Mouse (Mus musculus) limb, embryonic 13.5 days (tissue): ENCODE results near the gene Msl1. TPM values are rescaled to one million over a fixed set of nuclear protein-coding genes. Genes with fewer than 3 reads are reported as not detected.
A peak's percentile ranks its signal among the peaks of the same experiment; 100 is the strongest.

Experiments
- ATAC-seq: fragments of 200-750 bp; cut with Nextera tagmentation; 2 replicates; pipeline ENCODE4 v1.8.0; 2017; ENCODE audit warnings: low read depth, moderate number of reproducible peaks, moderate TSS enrichment; ENCODE audit not compliant: low FRiP score
- H3K27ac ChIP-seq: fragments of 300-500 bp; sonication (generic); 2 replicates; pipeline ENCODE4 v1.5.1; 2015; ENCODE audit warnings: inconsistent platforms, mild to moderate bottlenecking, moderate library complexity
- H3K27me3 ChIP-seq: fragments of 300-500 bp; sonication (generic); 2 replicates; pipeline ENCODE4 v1.6.1; 2015; ENCODE audit warnings: mild to moderate bottlenecking, inconsistent platforms
- H3K36me3 ChIP-seq: fragments of 300-500 bp; sonication (generic); 2 replicates; pipeline ENCODE4 v1.6.1; 2015; ENCODE audit warnings: inconsistent platforms, mild to moderate bottlenecking, moderate library complexity
- H3K4me1 ChIP-seq: fragments of 300-500 bp; sonication (generic); 2 replicates; pipeline ENCODE4 v1.6.1; 2015; ENCODE audit warnings: inconsistent platforms
- H3K4me2 ChIP-seq: fragments of 300-500 bp; sonication (generic); replicated peaks from 2 replicates; pipeline ENCODE4 v1.6.1; 2015; ENCODE audit warnings: inconsistent platforms, mild to moderate bottlenecking, moderate library complexity
- H3K4me3 ChIP-seq: fragments of 300-500 bp; sonication (generic); 2 replicates; pipeline ENCODE4 v1.5.1; 2015; ENCODE audit warnings: moderate library complexity, mild to moderate bottlenecking, inconsistent platforms
- H3K9ac ChIP-seq: fragments of 300-500 bp; sonication (generic); 2 replicates; pipeline ENCODE4 v1.6.1; 2015; ENCODE audit warnings: mild to moderate bottlenecking, inconsistent platforms
- H3K9me3 ChIP-seq: fragments of 300-500 bp; sonication (generic); 2 replicates; pipeline ENCODE4 v1.6.1; 2016; ENCODE audit warnings: inconsistent platforms
- WGBS: fragments of 180-500 bp; shearing (Covaris S2); methylation state at CpG from one replicate; pipeline ENCODE4 v1.1.7; 2015; 5-methylcytosine and 5-hydroxymethylcytosine counted together
- polyA plus RNA-seq: library from polyadenylated mRNA; unstranded; fragments of >200 nt; fragmentation: Nextera tagmentation; extraction: Ambion mirVana; gene quantifications from 2 replicates; pipeline ENCODE4 v1.2.1, GENCODE M21; 2015

Gene Msl1
- polyA plus RNA-seq, 1 experiment from 2014 or later: 29.2 TPM

DNA sequence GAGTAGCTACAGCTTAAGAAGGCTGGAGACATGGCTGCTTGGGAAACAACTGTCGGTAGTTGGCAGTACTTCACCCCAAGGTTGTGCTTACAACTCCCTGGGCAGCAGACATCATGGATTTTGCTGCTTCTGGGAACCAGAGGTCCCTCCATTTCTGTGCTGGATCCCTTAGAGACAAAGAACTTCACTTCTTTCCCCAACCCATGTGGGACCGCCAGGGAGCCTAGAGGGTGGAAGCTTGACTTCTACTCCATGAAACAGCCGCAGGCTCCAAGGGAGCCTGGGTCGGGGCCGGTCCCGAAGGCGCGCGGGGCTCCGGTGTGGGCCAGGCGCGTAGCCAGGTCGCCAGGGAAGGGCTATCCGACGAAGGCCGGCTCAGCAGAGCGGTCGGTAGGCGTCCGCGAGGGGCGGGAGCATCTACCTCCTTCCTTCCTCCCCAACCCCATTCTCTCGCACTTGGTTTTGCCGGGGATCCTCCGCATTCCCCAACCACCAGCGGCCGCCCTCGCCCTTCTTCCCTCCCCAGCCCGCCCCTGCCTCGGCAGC, 774 bp upstream of the Msl1 start:
- H3K4me1 ChIP-seq: peaks cover 36% of the 10 kb centered on the region
- H3K4me2 ChIP-seq: peak overlapping the region; percentile 99
- peak overlapping the region; percentile 100 for H3K4me3 ChIP-seq
- under 1% methylated on average over 27 of the region's 30 CpGs for WGBS
- H3K27ac ChIP-seq: peak overlapping the region; percentile 100
- ATAC-seq: peak; percentile 49
- peak overlapping the region; percentile 100 for H3K9ac ChIP-seq
- H3K36me3 ChIP-seq: peaks cover 12% of the 10 kb centered on the region
- H3K27me3 ChIP-seq: no peaks in the 10 kb centered on the region
- no peaks in the 10 kb centered on the region for H3K9me3 ChIP-seq

DNA sequence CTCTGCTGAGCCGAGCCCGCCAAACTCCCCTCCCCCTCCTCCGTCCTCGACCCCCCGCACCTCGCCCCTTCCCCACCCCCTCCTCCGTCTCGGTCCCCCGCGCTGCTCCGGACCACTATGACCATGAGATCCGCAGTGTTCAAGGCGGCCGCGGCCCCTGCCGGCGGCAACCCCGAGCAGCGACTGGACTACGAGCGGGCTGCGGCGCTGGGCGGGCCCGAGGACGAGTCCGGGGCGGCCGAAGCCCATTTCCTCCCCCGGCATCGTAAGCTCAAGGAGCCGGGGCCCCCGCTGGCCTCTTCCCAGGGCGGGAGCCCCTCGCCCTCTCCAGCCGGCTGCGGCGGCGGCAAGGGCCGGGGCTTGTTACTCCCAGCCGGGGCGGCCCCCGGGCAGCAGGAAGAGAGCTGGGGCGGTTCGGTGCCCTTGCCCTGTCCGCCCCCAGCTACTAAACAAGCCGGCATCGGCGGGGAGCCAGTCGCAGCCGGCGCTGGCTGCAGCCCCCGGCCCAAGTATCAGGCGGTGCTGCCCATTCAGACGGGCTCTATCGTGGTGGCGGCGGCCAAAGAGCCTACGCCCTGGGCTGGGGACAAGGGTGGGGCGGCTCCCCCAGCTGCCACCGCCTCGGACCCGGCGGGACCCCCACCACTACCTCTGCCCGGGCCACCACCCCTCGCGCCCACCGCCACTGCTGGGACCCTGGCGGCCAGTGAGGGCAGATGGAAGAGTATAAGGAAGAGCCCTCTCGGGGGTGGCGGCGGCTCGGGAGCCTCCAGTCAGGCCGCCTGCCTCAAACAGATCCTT, 598 bp downstream of the Msl1 start:
- Histone ChIP-seq H3K27ac (peak overlapping the region; percentile 100), H3K4me1 (peaks cover 31% of the 10 kb centered on the region), H3K9me3 (no peaks in the 10 kb centered on the region), H3K27me3 (no peaks in the 10 kb centered on the region), H3K9ac (peak overlapping the region; percentile 100), H3K36me3 (peaks cover 25% of the 10 kb centered on the region), H3K4me2 (peak overlapping the region; percentile 99), H3K4me3 (peak overlapping the region; percentile 100)
- peak; percentile 22; the same call in 1 of the 2 replicates for ATAC-seq
- under 1% methylated on average over 61 of the region's 74 CpGs for WGBS

DNA sequence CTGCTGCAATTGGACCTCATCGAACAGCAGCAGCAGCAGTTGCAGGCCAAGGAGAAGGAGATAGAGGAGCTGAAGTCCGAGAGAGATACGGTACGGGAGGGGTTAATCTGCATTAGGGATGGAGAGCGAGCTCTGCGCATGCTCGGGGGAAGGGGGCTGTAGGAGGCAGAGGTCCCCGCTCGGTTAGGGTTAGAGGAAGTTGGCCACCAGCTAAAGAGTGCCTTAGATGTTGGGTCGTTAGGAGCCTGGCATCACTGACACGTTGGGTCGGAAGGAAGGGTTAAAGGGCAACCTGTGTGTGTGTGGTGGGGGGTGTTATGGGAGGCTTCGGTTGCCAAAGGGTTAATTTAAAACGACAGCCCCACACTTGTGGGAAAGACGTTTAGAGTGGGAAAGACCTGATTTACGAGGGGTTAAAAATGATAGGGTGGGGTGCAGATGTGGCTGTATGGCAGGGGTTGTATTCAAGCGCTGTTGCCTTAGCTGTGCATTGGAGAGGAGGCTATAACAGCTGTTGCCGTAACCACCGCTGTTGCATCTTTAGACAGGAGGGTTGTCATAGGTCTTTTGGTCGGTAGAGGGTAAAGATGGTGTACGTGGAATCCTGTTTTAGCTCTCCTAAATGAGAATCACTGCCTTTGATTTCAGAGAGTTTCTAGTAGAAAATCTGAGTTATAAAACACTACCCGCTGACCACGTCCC, 1.4 kb downstream of the Msl1 start:
- Histone ChIP-seq H3K4me3 (peak overlapping the region; percentile 100), H3K36me3 (peaks cover 33% of the 10 kb centered on the region), H3K27ac (peak overlapping the region; percentile 100), H3K4me1 (peaks cover 31% of the 10 kb centered on the region), H3K9ac (peak overlapping the region; percentile 100), H3K4me2 (peak overlapping the region; percentile 99), H3K9me3 (no peaks in the 10 kb centered on the region), H3K27me3 (no peaks in the 10 kb centered on the region)
- 2% methylated on average over 23 of the region's 23 CpGs for WGBS
- ATAC-seq: peak; percentile 41

DNA sequence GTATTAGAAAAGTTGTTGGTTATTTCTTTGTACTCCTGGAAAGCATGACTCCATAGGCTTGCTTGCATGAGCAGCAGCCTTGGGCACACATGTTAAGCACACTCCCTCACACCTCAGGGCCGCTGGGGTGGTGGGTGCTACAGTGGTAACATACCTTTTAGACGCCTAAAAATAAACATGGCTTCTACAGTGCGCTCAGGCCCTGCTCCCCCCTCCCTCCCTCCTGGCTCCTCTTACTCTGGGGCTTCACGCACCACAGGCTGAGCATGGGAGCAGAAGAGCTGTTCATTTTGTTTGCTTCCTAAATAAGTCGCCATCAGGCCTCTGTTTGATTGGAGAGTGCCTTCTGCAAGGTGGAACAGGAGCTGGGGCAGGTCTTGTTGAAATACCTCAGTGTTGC, 2.0 kb downstream of the Msl1 start:
- peaks cover 39% of the 10 kb centered on the region for H3K36me3 ChIP-seq
- whole genome bisulfite sequencing: 6% methylated on average over 5 of the region's 5 CpGs

DNA sequence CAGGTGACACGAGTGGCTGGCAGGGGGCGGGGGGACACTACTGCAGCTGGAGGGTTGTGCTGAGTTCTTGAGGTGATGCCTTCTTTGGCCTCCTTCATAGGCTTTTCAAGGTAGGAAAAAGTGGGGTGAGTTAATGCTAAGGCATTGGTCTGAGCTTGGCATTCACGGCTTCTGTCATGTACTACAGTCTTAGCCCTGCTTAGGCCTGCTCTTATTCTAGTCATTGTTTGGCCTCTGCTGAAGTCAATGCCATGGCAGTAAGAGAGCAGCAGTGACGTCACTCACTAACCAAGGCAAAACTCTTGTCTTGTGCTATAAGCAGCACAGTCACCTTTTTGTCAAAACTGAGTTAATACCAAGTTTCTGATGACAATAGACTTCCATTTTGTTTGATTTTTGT, 2.6 kb downstream of the Msl1 start:
- Histone ChIP-seq H3K4me3 (peak overlapping the region; percentile 100), H3K9me3 (no peaks in the 10 kb centered on the region), H3K27ac (no peak overlapping the region), H3K4me2 (peak overlapping the region; percentile 99), H3K9ac (peak overlapping the region; percentile 100), H3K36me3 (peaks cover 45% of the 10 kb centered on the region), H3K4me1 (peaks cover 31% of the 10 kb centered on the region), H3K27me3 (no peaks in the 10 kb centered on the region)
- 60% methylated on average over 4 of the region's 4 CpGs for WGBS
- ATAC-seq: no peak

More for the DNA sequence above, 2.0 kb downstream of the Msl1 start:
- Histone ChIP-seq H3K4me3 (peak overlapping the region; percentile 100), H3K9ac (peak overlapping the region; percentile 100), H3K27ac (0 out of 2 replicates have a peak overlapping the region, but pooled peaks have one; percentile 22), H3K27me3 (no peaks in the 10 kb centered on the region), H3K4me2 (peak overlapping the region; percentile 99), H3K4me1 (peaks cover 31% of the 10 kb centered on the region), H3K9me3 (no peaks in the 10 kb centered on the region)
- ATAC-seq: no peak

DNA sequence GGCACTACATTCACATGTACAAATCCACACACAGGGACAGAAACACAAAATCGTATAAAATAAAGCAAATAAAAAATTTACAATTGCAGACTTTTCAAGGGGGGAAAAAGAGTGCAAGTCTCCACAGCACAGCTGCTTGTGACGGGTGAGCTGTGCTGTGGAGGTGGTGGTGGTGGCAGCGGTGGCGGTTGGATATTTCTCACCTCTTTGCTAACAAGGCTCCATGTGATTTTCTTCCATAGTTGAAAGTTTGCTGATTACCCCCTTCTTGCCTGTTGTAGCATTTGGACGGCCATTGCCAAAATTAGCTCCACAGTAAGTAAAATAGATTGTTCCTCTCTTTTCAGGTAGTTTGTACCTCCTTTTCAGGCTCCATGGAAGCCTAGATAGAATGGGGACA, 9.3 kb downstream of the Msl1 start, which contains the start of gene Casc3:
Gene Casc3, plus strand, starts transcription at position 301 of the 400 bp plus-strand sequence.
- no peak within 1 kb of the TSS for H3K4me3 ChIP-seq
- no peaks in the 10 kb centered on the region for H3K9me3 ChIP-seq
- peaks cover 86% of the 10 kb centered on the region for H3K36me3 ChIP-seq
- no peak within 1 kb of the TSS for H3K27ac ChIP-seq
- no peaks in the 10 kb centered on the region for H3K27me3 ChIP-seq
- ATAC-seq: no peak
- peaks cover 11% of the 10 kb centered on the region for H3K4me1 ChIP-seq
- WGBS: 86% methylated on average over 5 of the region's 5 CpGs
- H3K9ac ChIP-seq: no peak within 1 kb of the TSS
- no peak within 1 kb of the TSS for H3K4me2 ChIP-seq

DNA sequence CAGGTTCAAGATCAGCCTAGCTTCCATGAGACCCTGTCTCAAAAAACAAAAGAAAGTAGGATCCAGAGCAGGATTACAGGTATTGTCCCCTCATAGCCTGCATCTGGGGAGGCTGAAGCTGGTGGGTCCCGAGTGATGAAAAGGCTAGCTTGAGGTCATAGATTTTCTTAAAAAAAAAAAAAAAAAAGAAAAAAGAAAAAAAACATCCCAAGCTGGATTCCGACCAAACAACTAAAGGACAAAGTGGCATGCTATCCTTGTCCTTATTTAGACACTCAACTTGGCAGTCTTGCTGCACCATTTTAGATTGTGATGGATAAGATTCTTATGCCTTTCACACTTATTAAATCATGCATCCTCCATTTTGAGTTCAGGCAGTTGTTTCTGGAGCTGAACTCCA, 13.1 kb downstream of the Msl1 start:
- peak overlapping the region; percentile 61; the same call in 1 of the 2 replicates for H3K27ac ChIP-seq
- 73% methylated on average over 2 of the region's 2 CpGs for WGBS
- H3K36me3 ChIP-seq: peaks cover 69% of the 10 kb centered on the region
- H3K4me1 ChIP-seq: peaks cover 26% of the 10 kb centered on the region
- ATAC-seq: no peak
- H3K27me3 ChIP-seq: no peaks in the 10 kb centered on the region
- peak overlapping the region; percentile 66 for H3K4me2 ChIP-seq
- peak overlapping the region; percentile 85 for H3K4me3 ChIP-seq
- no peaks in the 10 kb centered on the region for H3K9me3 ChIP-seq
- no peak overlapping the region for H3K9ac ChIP-seq

DNA sequence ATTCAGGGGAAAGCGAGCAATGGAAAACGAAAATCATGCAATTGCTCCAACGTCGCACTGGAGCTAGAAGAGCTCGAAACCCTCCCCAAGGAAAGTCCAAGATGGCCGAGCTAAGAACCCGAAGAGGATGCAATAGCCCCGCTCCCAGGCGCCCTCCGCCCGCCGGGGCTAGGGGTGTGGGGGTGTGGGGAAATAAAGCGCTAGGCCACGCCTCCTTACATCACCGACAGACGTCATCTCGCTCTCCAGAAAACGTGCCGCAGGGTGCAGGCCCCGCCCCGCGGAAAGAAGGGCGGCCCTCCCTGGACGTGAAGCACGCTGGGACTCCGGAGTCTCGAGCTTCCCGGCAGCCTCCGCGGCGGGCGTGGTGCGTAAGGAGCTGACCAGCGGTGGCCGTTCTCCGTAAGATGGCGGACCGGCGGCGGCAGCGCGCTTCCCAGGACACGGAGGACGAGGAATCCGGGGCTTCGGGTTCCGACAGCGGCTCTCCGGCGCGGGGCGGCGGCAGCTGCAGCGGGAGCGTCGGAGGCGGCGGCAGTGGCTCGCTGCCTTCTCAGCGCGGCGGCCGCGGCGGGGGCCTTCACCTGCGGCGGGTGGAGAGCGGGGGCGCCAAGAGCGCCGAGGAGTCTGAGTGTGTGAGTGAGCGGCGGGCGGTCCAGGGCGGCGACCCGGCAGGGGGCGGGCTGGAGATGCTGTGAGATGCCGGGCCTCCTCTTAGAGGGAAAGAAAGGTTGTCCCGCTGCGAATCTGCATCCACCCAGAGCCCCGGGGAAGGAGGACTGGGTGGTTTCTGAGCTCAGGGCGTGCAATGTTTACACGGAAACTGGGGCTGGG, 14.4 kb downstream of the Msl1 start:
- no peaks in the 10 kb centered on the region for H3K9me3 ChIP-seq
- H3K4me1 ChIP-seq: peaks cover 26% of the 10 kb centered on the region
- peak overlapping the region; percentile 66 for H3K4me2 ChIP-seq
- under 1% methylated on average over 83 of the region's 84 CpGs for WGBS
- H3K36me3 ChIP-seq: peaks cover 69% of the 10 kb centered on the region
- peak overlapping the region; percentile 92 for H3K9ac ChIP-seq
- ATAC-seq: peak; percentile 99
- H3K27me3 ChIP-seq: no peaks in the 10 kb centered on the region
- peak overlapping the region; percentile 98 for H3K27ac ChIP-seq
- H3K4me3 ChIP-seq: peak overlapping the region; percentile 85

DNA sequence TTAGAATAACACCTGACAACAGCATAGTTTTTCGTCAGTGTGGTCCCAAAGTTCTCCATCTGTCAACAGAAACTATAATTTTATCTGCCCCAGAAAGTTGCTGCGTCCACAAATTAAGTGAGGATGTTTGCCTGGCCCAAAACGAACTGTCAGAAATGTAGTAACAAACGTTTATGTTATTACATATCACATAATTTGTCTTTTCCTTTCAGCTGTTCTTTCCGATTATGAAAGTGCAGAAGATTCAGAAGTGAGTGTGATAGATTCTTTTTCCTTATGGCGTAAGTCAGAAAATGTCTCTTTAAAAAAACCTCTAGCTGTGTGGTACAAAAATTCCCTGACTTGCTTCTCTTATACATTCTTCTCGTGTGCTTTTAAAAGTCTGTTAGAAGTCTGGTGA, 15.4 kb downstream of the Msl1 start:
- Histone ChIP-seq H3K4me3 (peak overlapping the region; percentile 85), H3K9me3 (no peaks in the 10 kb centered on the region), H3K27me3 (no peaks in the 10 kb centered on the region), H3K4me2 (peak overlapping the region; percentile 66), H3K4me1 (peaks cover 26% of the 10 kb centered on the region), H3K36me3 (peaks cover 69% of the 10 kb centered on the region), H3K27ac (no peak overlapping the region), H3K9ac (peak overlapping the region; percentile 92)
- ATAC-seq: no peak
- 61% methylated on average over 7 of the region's 7 CpGs for whole genome bisulfite sequencing

DNA sequence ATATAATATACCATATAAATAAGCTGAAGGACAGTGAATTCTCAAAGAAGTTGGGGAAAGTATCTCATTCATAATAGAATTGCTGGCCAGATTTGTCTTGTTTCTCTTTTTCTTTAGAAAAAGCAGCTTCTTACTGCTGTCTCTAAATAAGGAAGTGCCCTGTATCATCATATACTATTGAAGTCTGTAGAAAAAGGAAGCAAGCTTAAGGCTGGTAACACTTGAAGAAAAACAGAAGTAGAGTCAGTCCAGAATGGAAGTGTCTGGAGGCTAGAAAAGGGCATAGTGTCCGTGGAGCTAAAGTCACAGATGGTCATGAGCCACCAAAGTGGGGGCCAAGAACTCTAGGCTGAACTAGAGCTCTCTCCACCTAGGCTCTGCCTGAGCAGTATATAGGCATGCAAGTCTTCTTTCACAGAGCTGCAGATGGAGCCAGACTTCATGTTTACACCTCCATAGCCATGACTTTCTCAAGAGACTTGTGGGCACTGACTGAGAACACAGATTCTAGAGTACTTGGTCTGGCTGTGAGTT, 21.5 kb downstream of the Msl1 start:
- WGBS: 97% methylated on average over 1 of the region's 1 CpGs
- no peak overlapping the region for H3K4me3 ChIP-seq
- H3K27me3 ChIP-seq: no peaks in the 10 kb centered on the region
- no peak overlapping the region for H3K4me2 ChIP-seq
- peaks cover 96% of the 10 kb centered on the region for H3K36me3 ChIP-seq
- peaks cover under 1% of the 10 kb centered on the region; the same call in 1 of the 2 replicates for H3K4me1 ChIP-seq
- no peak overlapping the region for H3K9ac ChIP-seq
- no peaks in the 10 kb centered on the region for H3K9me3 ChIP-seq
- no peak overlapping the region for H3K27ac ChIP-seq
- no peak for ATAC-seq

DNA sequence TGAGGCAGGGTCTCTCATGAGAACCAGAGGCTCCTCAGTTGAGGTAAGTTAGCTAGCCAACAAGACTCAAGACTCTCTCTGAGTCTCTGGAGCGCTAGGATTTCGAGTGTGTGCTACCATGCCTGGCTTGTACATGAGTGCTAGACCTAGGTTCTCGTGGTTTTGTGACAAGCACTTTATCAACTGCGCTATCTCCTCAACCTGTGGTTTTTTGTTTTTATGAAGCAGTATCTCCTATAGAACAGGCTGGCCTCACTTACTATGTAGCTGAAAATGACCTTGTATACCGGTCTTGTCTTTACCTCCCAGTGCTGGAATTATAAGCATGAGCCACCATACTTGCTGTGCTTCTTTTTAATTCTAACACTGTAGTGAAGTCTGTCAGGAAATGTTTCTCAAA, 25.7 kb downstream of the Msl1 start:
- no peak overlapping the region for H3K4me2 ChIP-seq
- H3K9me3 ChIP-seq: no peaks in the 10 kb centered on the region
- no peak overlapping the region for H3K4me3 ChIP-seq
- no peak for ATAC-seq
- 94% methylated on average over 5 of the region's 5 CpGs for WGBS
- peaks cover 99% of the 10 kb centered on the region for H3K36me3 ChIP-seq
- H3K9ac ChIP-seq: no peak overlapping the region
- H3K27ac ChIP-seq: no peak overlapping the region
- no peaks in the 10 kb centered on the region for H3K4me1 ChIP-seq
- H3K27me3 ChIP-seq: no peaks in the 10 kb centered on the region
